19 mouse cellular contexts compared by ENCODE assay signal in genomic region chr14:26798330-26798729, GRCm38 (mm10).
"Had no signal": no experiment of that assay in that cellular context is flagged by ENCODE, and none has a peak within 500 bp of the region (broad histone marks: within the 10 kb centered on the region; RNA-seq: fewer than 3 reads in every experiment).

No protein-coding gene starts in this region.

- H3K36me3 ChIP-seq: liver, embryonic 13.5 days; liver, embryonic 15.5 days; lung, embryonic 15.5 days; midbrain, embryonic 10.5 days; midbrain, embryonic 13.5 days; neural tube, embryonic 12.5 days; stomach, embryonic 15.5 days had no signal

- H3K9ac ChIP-seq: liver, embryonic 13.5 days; liver, embryonic 15.5 days; liver, postnatal 0 days; lung, embryonic 15.5 days; midbrain, embryonic 13.5 days; neural tube, embryonic 12.5 days; stomach, embryonic 15.5 days had no signal

- H3K27ac ChIP-seq: liver, embryonic 13.5 days; liver, embryonic 15.5 days; lung, embryonic 15.5 days; midbrain, embryonic 10.5 days; midbrain, embryonic 13.5 days; neural tube, embryonic 12.5 days; stomach, embryonic 15.5 days; stomach, postnatal 0 days had no signal

- H3K9me3 ChIP-seq: liver, embryonic 13.5 days; liver, embryonic 15.5 days; lung, embryonic 15.5 days; megakaryocyte, embryonic 14.5 days; midbrain, embryonic 10.5 days; midbrain, embryonic 13.5 days; neural tube, embryonic 12.5 days; stomach, embryonic 15.5 days had no signal

- DNase-seq: liver, embryonic 13.5 days; liver, postnatal 0 days; lung, adult 2 months; lung, postnatal 10 days; lung, postnatal 4 days; right cerebral cortex, postnatal 14 days; thymus, adult 2 months; thymus, postnatal 25 days; thymus, postnatal 4 days had no signal

- H3K4me3 ChIP-seq: liver, embryonic 13.5 days; liver, embryonic 15.5 days; lung, embryonic 15.5 days; megakaryocyte, embryonic 14.5 days; midbrain, embryonic 10.5 days; midbrain, embryonic 13.5 days; myocyte; neural tube, embryonic 12.5 days; stomach, embryonic 15.5 days had no signal

- H3K27me3 ChIP-seq: liver, embryonic 13.5 days; liver, embryonic 15.5 days; lung, embryonic 15.5 days; megakaryocyte, embryonic 14.5 days; midbrain, embryonic 13.5 days; neural tube, embryonic 12.5 days; stomach, embryonic 15.5 days had no signal

- H3K4me1 ChIP-seq: liver, embryonic 13.5 days; liver, embryonic 15.5 days; lung, embryonic 15.5 days; midbrain, embryonic 10.5 days; midbrain, embryonic 13.5 days; neural tube, embryonic 12.5 days; stomach, embryonic 15.5 days had no signal

- H3K4me2 ChIP-seq: liver, embryonic 13.5 days; liver, embryonic 15.5 days; lung, embryonic 15.5 days; midbrain, embryonic 13.5 days; neural tube, embryonic 12.5 days; stomach, embryonic 15.5 days had no signal

- ATAC-seq: liver, postnatal 0 days; midbrain, embryonic 13.5 days; midbrain, embryonic 16.5 days had no signal
